Mouse (Mus musculus): ENCODE measurements around the gene Amd1.

GRCm38 (mm10) chr10:40258976-40259375, 43.0 kb downstream of the Amd1 start:
- TF ChIP-seq CTCF (conservative IDR thresholded peaks at IDR 0.05; ENCODE audit: insufficient read depth, insufficient read length, low read depth, low read length) (no peak), POLR2A (IDR thresholded peaks at IDR 0.05; ENCODE audit: low read depth, low read length) (no peak)
